Comparison of ENCODE assay signal across 12 mouse cellular contexts in genomic region chr15:36920886-36921285, GRCm38 (mm10).
"Had no signal": no experiment of that assay in that cellular context is flagged by ENCODE, and none has a peak within 500 bp of the region (broad histone marks: within the 10 kb centered on the region; RNA-seq: fewer than 3 reads in every experiment).

No protein-coding gene starts in this region.

- H3K27me3 ChIP-seq: kidney, embryonic 15.5 days; liver, embryonic 13.5 days had no signal

- H3K27ac ChIP-seq: kidney, embryonic 15.5 days; liver, embryonic 13.5 days had no signal

- DNase-seq: kidney, adult 8-10 months; kidney, postnatal 10 days; kidney, postnatal 36 days; layer of hippocampus, postnatal 36 days; liver, embryonic 13.5 days; lung, adult 2 months; lung, postnatal 14 days; lung, postnatal 4 days; midbrain, embryonic 14.5 days; thymus, adult 2 months; thymus, postnatal 25 days had no signal

- H3K36me3 ChIP-seq: kidney, embryonic 15.5 days; liver, embryonic 13.5 days had no signal

- H3K9me3 ChIP-seq: kidney, embryonic 15.5 days; liver, embryonic 13.5 days had no signal

- H3K4me3 ChIP-seq: kidney, embryonic 15.5 days; liver, embryonic 13.5 days had no signal
